Mouse (Mus musculus): Measurements from ENCODE around the gene Gga1. TPM values are rescaled to one million over a fixed set of nuclear protein-coding genes. Genes with fewer than 3 reads are reported as not detected.

Gene Gga1
- polyA plus RNA-seq, 1 experiment from 2014 or later: 51.5 TPM

DNA sequence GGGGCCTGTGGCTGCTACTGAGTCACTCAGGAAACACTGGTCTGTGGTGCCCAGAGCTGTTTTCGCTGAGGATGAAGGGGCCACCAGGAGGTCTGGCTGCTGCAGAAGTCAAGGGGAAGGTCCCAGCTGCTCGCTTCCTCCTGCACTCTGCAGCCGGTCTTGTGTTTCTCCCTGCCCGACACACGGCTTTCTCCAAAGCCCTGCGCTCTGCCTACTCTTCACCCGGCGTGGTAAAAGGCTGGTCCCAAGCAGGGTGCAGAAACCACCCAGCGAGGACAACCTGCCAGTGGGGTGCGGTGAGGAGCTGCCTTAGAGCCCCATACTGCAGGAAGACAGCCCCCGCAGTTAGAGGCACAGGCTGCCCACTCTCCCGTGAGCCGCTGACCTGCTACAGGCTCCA, 17.7 kb downstream of the Gga1 start:
- peak overlapping the region; percentile 92 for H3K27ac ChIP-seq
- no peaks in the 10 kb centered on the region for H3K27me3 ChIP-seq (ENCODE audit: insufficient read depth, poor library complexity, severe bottlenecking)
- no peak for DNase-seq (ENCODE audit: low spot score)
- H3K4me1 ChIP-seq: peaks cover 90% of the 10 kb centered on the region
- H3K9me3 ChIP-seq: no peaks in the 10 kb centered on the region
- WGBS: 69% methylated on average over 13 of the region's 13 CpGs
- peak overlapping the region; percentile 12; the same call in 1 of the 2 replicates for H3K4me3 ChIP-seq
- peaks cover 49% of the 10 kb centered on the region for H3K36me3 ChIP-seq

GRCm38 (mm10) chr15:78895741-78896140, 18.8 kb downstream of the Gga1 start:
- Histone ChIP-seq H3K4me1 (peaks cover 93% of the 10 kb centered on the region), H3K36me3 (peaks cover 42% of the 10 kb centered on the region)

DNA sequence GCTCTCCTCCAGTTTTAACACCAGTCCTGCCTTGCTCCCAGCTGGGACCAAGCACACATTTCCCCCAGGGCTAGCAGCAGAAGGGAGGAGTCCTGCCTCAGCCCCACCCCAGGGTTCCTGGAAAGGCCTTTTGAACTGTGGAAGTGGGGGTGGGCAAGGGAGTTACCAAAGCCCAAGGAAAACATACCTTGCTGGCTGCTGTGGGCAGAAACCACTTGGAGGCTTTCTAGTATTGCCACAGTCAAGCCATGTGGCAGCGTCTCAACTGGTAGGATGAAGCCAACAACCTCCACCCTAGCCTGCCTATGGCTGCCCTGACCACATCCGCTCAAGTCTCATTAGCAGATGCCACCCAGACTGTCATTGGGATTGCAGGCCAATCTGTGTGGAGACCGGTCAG, 19.2 kb downstream of the Gga1 start:
- H3K27ac ChIP-seq: peak overlapping the region; percentile 92

More at GRCm38 (mm10) chr15:78895741-78896140, 18.8 kb downstream of the Gga1 start:
- DNase-seq (ENCODE audit: low spot score): no peak
- peak overlapping the region; percentile 92 for H3K27ac ChIP-seq
- H3K27me3 ChIP-seq (ENCODE audit: insufficient read depth, poor library complexity, severe bottlenecking): no peaks in the 10 kb centered on the region
- H3K9me3 ChIP-seq: no peaks in the 10 kb centered on the region
- WGBS: 75% methylated on average over 2 of the region's 2 CpGs
- H3K4me3 ChIP-seq: no peak overlapping the region

GRCm38 (mm10) chr15:78897488-78897887, 20.5 kb downstream of the Gga1 start:
- no peak overlapping the region for H3K4me3 ChIP-seq
- WGBS: 74% methylated on average over 4 of the region's 4 CpGs
- H3K9me3 ChIP-seq: no peaks in the 10 kb centered on the region
- H3K27me3 ChIP-seq (ENCODE audit: insufficient read depth, poor library complexity, severe bottlenecking): no peaks in the 10 kb centered on the region
- DNase-seq (ENCODE audit: low spot score): no peak
- H3K4me1 ChIP-seq: peaks cover 91% of the 10 kb centered on the region
- peaks cover 35% of the 10 kb centered on the region for H3K36me3 ChIP-seq
- peak overlapping the region; percentile 92 for H3K27ac ChIP-seq

More for the DNA sequence above, 19.2 kb downstream of the Gga1 start:
- Histone ChIP-seq H3K36me3 (peaks cover 38% of the 10 kb centered on the region), H3K4me3 (no peak overlapping the region), H3K27me3 (ENCODE audit: insufficient read depth, poor library complexity, severe bottlenecking) (no peaks in the 10 kb centered on the region), H3K9me3 (no peaks in the 10 kb centered on the region), H3K4me1 (peaks cover 93% of the 10 kb centered on the region)
- DNase-seq (ENCODE audit: low spot score): peak; percentile 90
- 76% methylated on average over 3 of the region's 3 CpGs for WGBS

DNA sequence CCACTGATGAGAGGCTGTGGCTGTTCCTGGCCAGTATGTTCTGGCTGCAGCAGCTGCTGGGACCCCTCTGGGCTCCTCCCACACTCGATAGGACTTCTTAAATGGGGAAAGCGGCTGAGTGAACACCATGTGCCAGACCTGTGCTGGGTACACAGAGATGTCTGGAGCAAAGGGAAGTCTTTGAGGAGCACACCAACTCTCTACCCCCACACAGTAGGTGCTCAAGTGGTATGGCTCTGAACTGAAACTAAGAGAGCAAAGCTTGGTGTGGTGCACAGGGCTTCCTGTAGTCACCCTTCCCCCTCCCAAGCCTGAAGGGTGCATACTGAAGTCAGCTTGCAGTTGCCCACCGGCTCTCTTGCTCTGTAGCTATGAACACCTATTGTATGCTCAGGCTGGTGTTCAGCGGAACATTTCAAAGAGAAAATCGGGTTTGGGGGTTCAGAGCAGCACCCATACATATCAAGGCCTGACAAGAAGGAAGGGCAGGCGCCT, 21.6 kb downstream of the Gga1 start:
- Histone ChIP-seq H3K4me1 (peaks cover 84% of the 10 kb centered on the region), H3K27ac (peak overlapping the region; percentile 92), H3K9me3 (no peaks in the 10 kb centered on the region), H3K4me3 (peak overlapping the region; percentile 83), H3K36me3 (peaks cover 34% of the 10 kb centered on the region), H3K27me3 (ENCODE audit: insufficient read depth, poor library complexity, severe bottlenecking) (no peaks in the 10 kb centered on the region)
- DNase-seq (ENCODE audit: low spot score): no peak
- 36% methylated on average over 6 of the region's 6 CpGs for WGBS

DNA sequence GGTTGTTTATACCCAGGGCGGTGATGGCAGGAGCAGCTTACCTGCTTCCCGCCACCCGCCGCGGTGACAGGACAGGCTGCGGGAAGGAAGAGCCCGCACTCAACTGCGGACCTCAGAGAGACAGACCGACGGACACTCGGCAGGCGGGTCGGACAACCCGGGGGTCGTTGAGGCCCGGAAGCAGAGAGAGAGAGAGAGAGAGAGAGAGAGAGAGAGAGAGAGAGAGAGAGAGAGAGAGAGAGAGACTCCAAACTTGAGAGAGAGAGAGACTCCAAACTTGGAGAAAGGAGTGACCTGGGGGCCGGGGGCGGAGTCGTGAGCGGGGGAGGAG, 22.4 kb downstream of the Gga1 start, which contains the start of gene Gm49510:
TSS of gene Gm49510 (plus strand) at position 259 of the 331 bp plus-strand sequence.
- peaks cover 76% of the 10 kb centered on the region for H3K4me1 ChIP-seq

GRCm38 (mm10) chr15:78899740-78900584, 23.0 kb downstream of the Gga1 start, which contains the start of gene Sh3bp1:
Gene Sh3bp1, plus strand, starts transcription at chr15:78899768.
- Histone ChIP-seq H3K4me3 (peak within 1 kb of the TSS; percentile 83), H3K36me3 (peaks cover 41% of the 10 kb centered on the region), H3K27me3 (ENCODE audit: insufficient read depth, poor library complexity, severe bottlenecking) (no peaks in the 10 kb centered on the region), H3K27ac (peak within 1 kb of the TSS; percentile 92), H3K9me3 (no peaks in the 10 kb centered on the region), H3K4me1 (peaks cover 70% of the 10 kb centered on the region)
- under 1% methylated on average over 47 of the region's 47 CpGs for WGBS
- DNase-seq (ENCODE audit: low spot score): peak; percentile 91

More for the DNA sequence above, 22.4 kb downstream of the Gga1 start, which contains the start of gene Gm49510:
- 1% methylated on average over 20 of the region's 20 CpGs for WGBS
- peaks cover 35% of the 10 kb centered on the region for H3K36me3 ChIP-seq
- no peak for DNase-seq (ENCODE audit: low spot score)
- no peaks in the 10 kb centered on the region for H3K27me3 ChIP-seq (ENCODE audit: insufficient read depth, poor library complexity, severe bottlenecking)
- H3K4me3 ChIP-seq: peak within 1 kb of the TSS; percentile 83
- peak within 1 kb of the TSS; percentile 92 for H3K27ac ChIP-seq
- no peaks in the 10 kb centered on the region for H3K9me3 ChIP-seq

GRCm38 (mm10) chr15:78900585-78901421, 23.8 kb downstream of the Gga1 start:
- peaks cover 46% of the 10 kb centered on the region for H3K36me3 ChIP-seq
- peak overlapping the region; percentile 92 for H3K27ac ChIP-seq
- H3K9me3 ChIP-seq: no peaks in the 10 kb centered on the region
- DNase-seq (ENCODE audit: low spot score): no peak
- no peaks in the 10 kb centered on the region for H3K27me3 ChIP-seq (ENCODE audit: insufficient read depth, poor library complexity, severe bottlenecking)
- 17% methylated on average over 18 of the region's 18 CpGs for WGBS
- peak overlapping the region; percentile 83 for H3K4me3 ChIP-seq
- peaks cover 62% of the 10 kb centered on the region for H3K4me1 ChIP-seq

DNA sequence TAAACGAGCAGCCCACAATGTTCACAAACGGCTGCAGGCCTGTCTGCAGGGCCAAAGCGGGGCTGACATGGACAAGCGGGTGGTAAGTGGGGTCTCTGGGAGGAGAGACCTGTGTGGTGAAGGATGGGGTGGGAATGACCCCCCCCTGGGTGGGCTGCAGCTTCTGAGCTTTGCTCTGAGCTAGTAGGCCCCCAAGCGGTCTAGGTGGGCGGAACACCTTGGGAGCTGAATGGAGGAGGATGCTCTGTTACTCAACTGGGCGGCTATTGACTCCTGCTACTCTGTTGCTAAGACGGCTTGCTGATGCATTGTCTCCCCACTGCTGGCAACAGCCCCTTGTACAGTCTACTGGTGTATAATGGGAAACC, 24.4 kb downstream of the Gga1 start:
- peak overlapping the region; percentile 83 for H3K4me3 ChIP-seq
- H3K27ac ChIP-seq: peak overlapping the region; percentile 92
- DNase-seq (ENCODE audit: low spot score): no peak
- 54% methylated on average over 8 of the region's 8 CpGs for WGBS
- H3K9me3 ChIP-seq: no peaks in the 10 kb centered on the region
- peaks cover 56% of the 10 kb centered on the region for H3K4me1 ChIP-seq
- no peaks in the 10 kb centered on the region for H3K27me3 ChIP-seq (ENCODE audit: insufficient read depth, poor library complexity, severe bottlenecking)
- H3K36me3 ChIP-seq: peaks cover 49% of the 10 kb centered on the region

- Histone ChIP-seq H3K27ac (no peak overlapping the region), H3K36me3 (peaks cover 67% of the 10 kb centered on the region), H3K4me1 (peaks cover 37% of the 10 kb centered on the region), H3K9me3 (no peaks in the 10 kb centered on the region), H3K4me3 (no peak overlapping the region), H3K27me3 (ENCODE audit: insufficient read depth, poor library complexity, severe bottlenecking) (no peaks in the 10 kb centered on the region)
- no peak for DNase-seq (ENCODE audit: low spot score)
- 10% methylated on average over 2 of the region's 2 CpGs for WGBS
Measured at GRCm38 (mm10) chr15:78903243-78903642, 26.3 kb downstream of the Gga1 start.

GRCm38 (mm10) chr15:78908399-78908798, 31.4 kb downstream of the Gga1 start:
- Histone ChIP-seq H3K4me1 (peaks cover 7% of the 10 kb centered on the region; the same call in 1 of the 2 replicates), H3K9me3 (no peaks in the 10 kb centered on the region), H3K36me3 (peaks cover 91% of the 10 kb centered on the region), H3K27me3 (ENCODE audit: insufficient read depth, poor library complexity, severe bottlenecking) (no peaks in the 10 kb centered on the region), H3K4me3 (no peak overlapping the region), H3K27ac (no peak overlapping the region)
- WGBS: 85% methylated on average over 7 of the region's 7 CpGs
- DNase-seq (ENCODE audit: low spot score): no peak

DNA sequence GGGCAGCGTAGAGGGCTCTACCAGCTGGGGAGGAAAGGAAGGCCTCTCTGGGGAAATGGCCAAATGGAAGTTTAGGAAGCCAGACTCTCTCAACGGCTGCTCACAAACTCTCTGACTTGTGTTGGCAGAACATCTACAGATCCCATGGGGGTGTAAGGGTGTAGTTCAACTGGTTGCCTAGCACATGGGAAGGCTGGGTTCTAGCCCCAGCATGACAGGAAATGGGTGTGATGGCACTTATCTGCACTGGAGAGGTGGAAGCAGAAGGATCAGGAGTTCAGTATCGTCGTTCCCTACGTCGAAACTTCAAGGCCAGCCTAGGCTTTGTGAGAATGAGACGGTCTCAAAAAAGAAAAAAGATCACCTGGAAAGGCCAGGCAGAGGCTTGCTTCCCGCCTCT, 32.0 kb downstream of the Gga1 start:
- WGBS: 82% methylated on average over 8 of the region's 8 CpGs
- Histone ChIP-seq H3K4me3 (no peak overlapping the region), H3K27ac (no peak overlapping the region), H3K27me3 (ENCODE audit: insufficient read depth, poor library complexity, severe bottlenecking) (no peaks in the 10 kb centered on the region), H3K36me3 (peaks cover 85% of the 10 kb centered on the region), H3K4me1 (peaks cover 9% of the 10 kb centered on the region), H3K9me3 (no peaks in the 10 kb centered on the region)
- no peak for DNase-seq (ENCODE audit: low spot score)

GRCm38 (mm10) chr15:78912040-78912439, 35.0 kb downstream of the Gga1 start:
- DNase-seq (ENCODE audit: low spot score): no peak
- Histone ChIP-seq H3K27ac (no peak overlapping the region), H3K4me1 (peaks cover 37% of the 10 kb centered on the region), H3K4me3 (no peak overlapping the region), H3K36me3 (peaks cover 55% of the 10 kb centered on the region), H3K9me3 (no peaks in the 10 kb centered on the region), H3K27me3 (ENCODE audit: insufficient read depth, poor library complexity, severe bottlenecking) (no peaks in the 10 kb centered on the region)
- WGBS: 36% methylated on average over 9 of the region's 9 CpGs

Measured in heart, embryonic 10.5 days (tissue).